Mouse (Mus musculus) adrenal gland, postnatal 36 days (tissue): ENCODE measurements around the gene Igf2bp1. TPM values are rescaled to one million over a fixed set of nuclear protein-coding genes. Genes with fewer than 3 reads are reported as not detected.
"Not testable (repeated sequence)": the region's sequence is repeated elsewhere in the genome, so short reads cannot be mapped to it uniquely, and the experiment has no call there.

Source experiments
- DNase-seq, 2 experiments: peaks; one replicate each; pipeline ENCODE4 v3.0.0; 2021; ENCODE audit warnings: mixed read lengths in 1 of 2
- total RNA-seq, 2 experiments: library from RNA; stranded (reverse); gene quantifications; 2 replicates each; pipeline ENCODE4 v1.2.3; 2021

The Igf2bp1 gene
- total RNA-seq, 2 experiments from 2014 or later = 2.1 to 4.7 TPM

DNA sequence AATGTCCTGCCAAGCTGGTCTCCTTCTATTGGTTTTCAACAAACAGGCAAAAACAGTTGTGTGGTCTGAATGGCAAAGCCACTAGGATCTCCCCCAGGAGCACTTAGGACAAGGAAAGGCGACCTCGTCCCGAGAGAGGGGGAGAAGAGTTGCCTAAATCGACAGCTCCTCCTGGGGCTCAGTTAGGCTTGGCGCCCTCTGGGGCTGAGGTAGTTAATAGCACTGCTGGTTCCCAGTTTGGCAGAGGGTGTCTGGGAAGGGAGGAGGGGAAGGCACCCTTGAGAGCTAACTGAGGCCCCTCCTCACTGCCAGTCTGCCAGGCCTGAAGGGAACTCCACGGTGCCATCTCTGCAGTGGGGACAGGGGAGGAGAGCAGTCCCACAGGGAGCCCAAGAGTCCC is 46.6 kb downstream of the Igf2bp1 start:
- peak; percentile 7 to 9 for DNase-seq

DNA sequence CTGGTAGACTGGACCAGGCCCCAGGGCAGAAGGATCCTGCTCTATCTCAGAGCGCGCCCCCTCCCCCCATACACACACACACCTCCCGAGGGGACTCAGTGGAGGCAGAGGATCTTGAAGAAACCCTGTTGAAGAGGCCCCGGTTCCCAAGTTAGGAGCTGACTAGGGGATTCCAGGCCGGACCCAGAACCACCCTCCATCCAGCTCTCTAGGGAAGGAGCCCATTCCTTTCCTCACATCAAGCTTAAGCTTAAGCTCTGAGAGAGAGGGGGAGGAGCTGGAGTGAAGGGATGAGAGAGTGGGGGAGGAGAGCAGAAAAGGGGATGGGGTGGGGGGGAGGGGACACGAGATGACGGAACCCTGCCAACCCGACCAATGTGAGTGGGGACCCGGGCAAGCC is 47.5 kb downstream of the Igf2bp1 start:
- DNase-seq = no peak

DNA sequence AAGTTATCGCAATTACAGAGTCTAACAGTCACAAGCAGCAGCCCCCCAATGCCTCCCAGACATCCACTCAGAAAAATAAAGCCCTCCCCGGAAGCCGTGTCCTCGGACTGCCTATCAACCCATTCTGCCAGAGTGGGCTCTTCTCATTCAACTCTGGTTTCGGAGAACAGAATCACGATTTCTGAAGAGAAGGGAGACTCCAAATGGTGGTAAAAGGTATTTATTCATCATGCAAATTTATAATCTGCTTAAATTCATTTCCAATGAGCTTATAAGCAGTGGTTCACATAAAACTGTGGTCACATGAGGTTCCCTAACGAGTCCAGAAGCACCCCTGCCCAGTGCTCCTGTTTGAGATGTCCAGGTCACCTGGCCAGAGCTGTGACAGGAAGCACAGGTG is 48.3 kb downstream of the Igf2bp1 start:
- no peak for DNase-seq

DNA sequence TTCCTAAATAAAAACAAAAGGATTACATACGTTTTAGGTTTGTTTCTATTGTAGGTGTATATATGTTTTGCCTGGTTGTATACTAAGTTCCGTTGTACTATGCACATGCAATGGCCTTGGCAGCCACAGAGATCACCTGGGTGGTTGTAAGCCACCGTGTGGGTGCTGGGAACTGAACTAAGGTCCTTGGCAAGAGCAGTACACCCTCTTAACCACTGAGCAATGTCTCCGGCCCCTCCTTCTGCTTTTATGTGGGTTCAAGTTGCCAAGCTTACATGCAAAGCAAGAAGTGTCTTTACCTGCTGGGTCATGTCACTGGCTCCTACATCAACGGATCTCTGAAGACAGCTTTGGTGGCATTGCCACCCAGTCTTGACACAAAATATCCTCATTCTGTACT is 52.4 kb downstream of the Igf2bp1 start:
- no peak for DNase-seq

DNA sequence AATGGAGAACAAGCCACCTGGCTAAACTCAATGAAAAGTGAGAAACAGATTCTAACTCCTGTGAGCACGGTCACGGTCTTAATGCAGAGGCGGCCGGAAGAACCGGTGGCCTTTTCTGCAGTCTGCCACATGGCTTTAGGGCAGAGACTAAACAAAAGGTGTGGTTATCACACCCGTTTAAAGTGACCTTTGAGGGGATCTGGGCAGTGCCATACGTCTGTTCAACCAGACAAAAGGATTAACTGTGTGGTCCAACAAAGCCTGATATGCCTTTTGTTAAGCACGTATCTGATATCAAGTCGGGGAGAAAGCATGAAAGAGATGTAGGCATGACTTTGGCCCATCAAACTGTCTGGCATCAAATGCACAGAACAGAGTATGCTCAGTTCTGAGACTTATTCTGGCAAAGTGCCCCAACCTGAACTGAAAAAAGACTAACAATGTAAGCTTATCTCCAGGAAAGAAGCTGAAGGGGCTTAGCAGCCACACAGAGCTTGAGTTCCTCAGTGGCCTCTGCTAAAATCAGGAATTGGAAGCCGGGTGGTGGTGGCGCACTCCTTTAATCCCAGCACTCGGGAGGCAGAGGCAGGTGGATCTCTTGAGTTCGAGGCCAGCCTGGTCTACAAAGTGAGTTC is 59.8 kb downstream of the Igf2bp1 start:
- no peak for DNase-seq

DNA sequence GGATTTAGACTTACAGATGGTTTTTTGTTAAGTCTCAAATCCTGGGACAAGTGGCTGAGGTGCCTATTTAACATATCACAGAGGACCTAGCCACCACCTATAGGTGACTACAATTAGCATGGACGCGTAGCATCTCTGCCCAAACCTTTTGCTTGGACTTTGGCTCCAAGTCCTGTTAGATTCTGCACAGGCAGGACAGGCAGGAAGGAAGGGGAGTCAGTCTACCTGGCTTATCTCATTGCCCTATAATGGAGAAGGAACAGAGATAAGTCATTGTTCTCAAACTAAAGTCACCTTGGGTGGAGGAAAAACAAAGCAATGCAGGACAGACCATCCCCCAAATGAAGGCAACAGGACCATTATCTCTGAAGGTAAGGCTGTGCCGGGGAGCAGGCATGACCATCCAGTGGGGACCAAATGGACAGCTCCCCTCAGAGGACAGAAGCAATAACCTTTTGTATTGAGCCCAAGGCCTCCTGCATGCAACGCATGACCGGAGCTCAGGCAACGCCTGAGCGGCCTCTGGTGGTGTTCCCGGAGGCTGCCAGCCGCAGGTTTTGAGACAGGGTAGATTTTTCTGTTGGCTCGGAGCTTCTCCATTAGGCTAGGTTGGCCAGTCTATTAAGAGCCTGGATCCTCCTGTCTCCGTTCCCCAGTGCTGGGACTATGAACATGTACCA is 65.8 kb downstream of the Igf2bp1 start:
- peak; percentile 46 to 51 for DNase-seq

DNA sequence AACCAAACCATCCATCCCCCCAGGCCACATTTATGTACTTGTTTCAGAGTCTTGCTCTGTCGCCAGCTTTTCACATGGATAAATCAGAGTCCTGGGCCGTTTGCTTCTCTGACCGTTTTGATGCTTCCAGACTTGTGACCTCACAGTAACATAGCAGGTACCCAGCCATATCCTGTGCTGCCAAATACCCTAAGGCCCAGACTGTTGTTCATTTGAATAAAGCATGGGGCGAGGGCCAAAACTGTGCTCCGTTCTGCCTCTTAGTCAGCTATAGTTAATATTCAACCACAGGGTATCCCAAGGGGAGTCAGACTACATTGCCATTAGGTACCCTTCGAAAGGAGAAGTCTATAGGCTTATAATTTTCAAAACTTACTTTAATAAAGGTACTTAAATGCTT is 69.3 kb downstream of the Igf2bp1 start:
- DNase-seq = no peak

DNA sequence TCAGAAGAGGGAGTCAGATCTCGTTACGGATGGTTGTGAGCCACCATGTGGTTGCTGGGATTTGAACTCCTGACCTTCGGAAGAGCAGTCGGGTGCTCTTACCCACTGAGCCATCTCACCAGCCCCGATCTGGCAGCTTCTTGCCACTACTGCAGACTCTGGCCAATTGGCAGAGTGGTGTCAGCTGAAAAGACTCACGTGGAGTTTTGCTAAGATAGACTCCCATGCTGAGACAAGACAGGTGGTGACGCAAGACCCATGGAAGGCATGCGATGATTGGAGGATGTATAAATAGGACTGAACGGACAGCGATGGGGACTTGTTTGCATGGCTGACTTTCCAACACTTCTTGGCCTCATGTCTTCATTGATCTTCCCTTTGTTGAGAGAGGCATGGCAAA is 73.6 kb downstream of the Igf2bp1 start:
- not testable (repeated sequence) for DNase-seq

DNA sequence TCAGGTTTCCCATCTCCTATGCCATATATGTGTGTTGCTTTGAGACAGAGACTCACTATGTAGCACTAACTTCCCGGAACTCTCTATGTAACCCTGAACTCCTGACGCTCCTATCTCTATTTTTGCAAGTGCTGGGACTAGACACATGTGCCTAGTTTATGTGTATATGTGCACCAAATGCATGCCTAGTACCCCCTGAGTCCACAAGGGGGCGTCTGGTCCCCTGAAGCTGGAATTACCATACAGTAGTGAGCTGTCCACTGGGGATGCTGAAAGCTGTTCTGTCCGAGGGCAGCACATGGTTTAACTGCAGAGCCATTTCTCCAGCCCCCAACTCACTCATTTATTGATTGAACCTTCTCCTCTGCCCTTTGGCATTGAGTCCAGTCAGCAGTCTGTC is 79.3 kb downstream of the Igf2bp1 start:
- DNase-seq = no peak

DNA sequence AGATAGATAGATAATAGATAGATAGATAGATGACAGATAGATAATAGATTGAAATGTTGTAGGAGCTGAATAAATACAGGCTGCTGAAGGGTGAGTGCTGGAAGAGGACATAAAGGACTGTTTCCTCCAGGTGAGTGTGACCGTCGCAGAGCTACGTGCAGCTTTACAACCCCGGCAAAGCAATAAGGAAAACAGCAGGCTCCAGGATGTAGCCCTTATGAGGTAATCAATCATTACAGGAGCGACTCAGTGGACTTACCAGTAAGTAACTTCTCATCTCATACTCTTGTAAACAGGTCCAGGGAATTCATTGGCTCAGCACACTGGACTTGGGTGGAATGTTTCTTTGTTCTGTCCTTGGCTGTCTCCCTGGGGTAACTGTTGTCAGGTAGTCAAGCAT is 79.8 kb downstream of the Igf2bp1 start:
- no peak for DNase-seq

DNA sequence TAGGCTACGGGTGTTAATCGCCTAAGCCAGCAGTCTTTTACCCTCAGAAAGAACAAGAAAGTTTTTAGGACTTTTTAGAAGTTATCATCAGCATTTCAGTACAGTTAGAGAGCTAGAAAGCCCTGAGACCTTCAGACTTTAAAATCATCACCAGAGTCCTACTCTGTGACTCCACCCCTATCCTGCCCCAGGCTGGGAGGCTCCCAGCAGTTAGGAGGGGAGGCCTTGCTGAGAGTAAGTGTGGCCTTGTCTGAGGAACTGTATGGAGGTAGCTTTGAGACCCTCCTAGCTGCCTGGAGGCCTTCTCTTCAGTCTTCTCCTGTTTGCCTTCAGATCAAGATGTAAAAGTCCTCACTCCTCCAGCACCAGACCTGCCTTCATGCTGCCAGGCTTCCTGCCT is 81.5 kb downstream of the Igf2bp1 start:
- DNase-seq = no peak

DNA sequence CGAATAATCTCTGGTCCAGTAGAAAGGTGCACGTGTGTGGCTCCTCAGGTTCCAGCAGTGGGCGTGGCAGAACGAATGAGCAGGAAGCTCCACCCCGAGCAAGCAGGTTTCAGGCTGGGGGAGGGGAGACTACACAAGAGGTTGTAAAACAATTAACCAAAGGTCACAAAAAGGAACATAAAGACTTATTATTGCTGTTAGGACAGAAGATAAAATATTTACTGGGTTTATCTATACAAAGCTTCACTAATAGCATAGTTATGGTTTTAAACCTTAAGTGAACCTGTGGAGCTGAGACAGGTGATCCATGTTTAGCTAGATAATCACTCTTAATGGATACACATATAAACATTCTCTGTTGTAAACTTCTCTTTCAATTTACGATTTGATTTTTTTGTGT is 82.3 kb downstream of the Igf2bp1 start:
- DNase-seq = not testable (repeated sequence)

DNA sequence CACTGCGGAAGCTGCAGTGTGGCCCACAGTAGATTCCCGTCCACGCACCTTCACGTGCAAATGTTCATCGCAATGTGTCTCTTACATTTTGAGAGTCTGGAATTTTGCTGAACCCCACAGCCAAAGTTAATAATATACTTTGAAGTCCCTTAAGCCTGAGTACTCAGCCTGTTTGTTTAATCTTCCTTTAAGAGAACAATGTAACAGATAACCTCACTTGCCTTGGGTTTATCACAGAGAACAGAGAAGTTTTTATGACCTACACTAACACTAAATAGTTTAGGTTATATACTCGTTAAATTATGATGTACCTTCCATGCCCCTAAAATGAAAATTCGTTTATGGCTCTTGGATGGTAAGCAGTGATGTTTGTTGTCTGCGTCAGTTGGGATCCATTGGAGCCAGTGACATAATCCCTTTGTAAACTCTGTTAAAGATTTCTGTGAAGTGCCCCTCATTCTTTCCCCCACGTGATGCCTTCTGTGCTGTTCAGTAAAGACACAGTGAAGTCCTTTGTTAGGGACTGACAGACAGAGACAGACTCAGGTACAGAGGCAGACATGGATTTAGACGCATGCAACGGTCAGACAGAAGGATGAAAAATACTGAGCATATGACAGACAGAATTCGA is 83.6 kb downstream of the Igf2bp1 start:
- no peak for DNase-seq

DNA sequence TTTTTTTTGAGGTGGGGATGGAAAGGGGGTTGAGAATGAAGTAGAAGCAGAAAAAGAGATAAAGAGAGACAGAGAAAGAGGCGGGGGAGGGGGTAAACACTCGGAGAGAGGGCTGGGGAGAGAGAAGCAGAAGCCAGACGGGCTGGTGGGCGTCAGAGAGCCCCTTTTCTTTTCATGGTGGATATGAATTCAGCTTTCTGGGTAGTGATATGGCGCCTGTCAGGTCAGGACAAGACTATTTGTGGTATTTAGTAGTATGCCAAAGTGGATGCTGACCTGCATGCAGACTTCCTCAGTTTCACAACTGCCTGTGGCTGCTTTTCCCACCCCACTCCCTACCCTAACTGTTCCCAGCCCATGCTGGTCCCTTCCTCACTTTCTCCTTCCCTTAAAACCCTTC is 89.3 kb downstream of the Igf2bp1 start:
- no peak for DNase-seq

DNA sequence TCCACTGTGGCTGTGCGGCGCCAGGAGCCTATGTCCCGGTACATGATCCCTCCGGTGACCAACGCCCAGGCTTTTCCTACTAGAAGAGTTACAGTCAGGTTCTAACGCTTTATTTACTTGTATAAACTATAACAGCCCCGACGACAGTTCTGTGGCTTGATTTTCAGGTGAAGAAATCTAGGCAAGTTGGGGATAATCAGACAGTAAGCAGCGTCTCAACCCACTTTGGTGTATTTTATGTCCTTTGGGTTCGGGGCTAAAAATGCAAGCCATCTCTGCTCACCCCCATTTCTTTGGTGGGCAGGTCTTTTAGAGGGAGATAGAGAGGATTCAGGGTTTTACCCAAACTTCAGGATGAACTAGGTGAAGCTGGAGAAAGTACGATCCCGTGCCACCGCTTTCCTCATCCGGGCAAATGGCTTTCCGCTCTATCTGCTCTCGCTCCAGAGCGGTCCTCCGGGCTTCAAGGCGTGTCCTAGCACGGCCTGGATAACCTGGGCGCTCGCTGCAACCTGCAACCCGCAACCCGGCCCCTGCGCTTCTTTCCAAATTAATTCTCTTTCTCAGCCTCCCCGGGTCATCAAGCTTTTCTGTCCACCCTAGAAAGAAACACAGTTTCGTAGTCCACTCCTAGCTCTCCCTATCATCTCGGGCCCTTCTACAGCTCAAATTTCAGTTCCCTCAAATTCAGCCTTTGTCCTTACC is 90.6 kb downstream of the Igf2bp1 start:
- no peak for DNase-seq

DNA sequence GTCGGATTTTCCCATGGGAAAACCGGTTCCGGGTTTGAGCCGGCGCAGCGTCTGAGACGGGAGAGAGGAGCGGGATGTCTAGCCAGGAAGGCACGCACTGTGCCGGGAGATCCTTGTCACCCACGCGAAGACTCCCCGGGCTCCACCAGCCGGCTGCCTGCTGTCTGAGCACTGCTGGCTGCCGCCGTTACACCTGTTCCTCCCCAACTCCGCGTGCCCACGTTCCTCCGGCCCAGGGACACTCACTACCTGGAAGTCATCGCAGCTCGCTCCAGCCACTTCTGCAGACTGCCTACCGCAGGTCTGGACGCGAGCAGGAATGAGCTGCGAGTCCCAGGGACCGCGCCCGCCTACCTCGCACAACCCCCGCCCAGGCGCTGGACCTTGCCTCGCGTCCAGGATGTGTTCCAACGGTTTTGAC is 91.2 kb downstream of the Igf2bp1 start, which contains the start of gene B4galnt2:
B4galnt2 (minus strand) TSS at position 321 of the 421 bp plus-strand sequence.
- DNase-seq = peak in 1 of 2 experiments; percentile 3

DNA sequence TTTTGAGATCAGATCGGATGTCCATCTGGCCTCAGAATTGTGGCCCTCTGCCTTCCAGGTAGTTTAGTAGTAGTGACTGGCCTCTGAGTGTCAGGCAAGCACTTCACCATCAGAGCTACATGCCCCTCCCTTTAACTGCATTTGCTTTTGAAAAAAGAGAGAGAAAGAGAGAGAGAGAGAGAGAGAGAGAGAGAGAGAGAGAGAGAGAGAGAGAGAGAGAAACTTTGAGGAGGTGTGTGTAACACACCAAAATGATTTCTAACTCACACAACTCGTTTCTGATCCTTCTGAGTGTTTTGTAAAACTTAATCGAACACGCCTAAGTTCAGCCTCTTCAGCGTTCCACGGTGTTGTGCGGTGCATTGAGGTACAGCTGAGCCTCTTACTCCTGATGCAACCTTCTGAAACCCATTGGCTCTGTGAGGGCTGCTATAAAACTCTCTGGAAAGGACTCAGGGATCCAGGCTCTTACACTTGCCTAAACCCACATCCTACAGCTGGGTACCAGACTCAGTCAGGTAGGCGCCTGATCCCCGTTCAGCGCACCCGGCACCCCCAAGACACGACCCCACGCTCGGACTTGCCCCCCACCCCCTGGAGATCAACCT is 91.7 kb downstream of the Igf2bp1 start:
- DNase-seq = no peak

DNA sequence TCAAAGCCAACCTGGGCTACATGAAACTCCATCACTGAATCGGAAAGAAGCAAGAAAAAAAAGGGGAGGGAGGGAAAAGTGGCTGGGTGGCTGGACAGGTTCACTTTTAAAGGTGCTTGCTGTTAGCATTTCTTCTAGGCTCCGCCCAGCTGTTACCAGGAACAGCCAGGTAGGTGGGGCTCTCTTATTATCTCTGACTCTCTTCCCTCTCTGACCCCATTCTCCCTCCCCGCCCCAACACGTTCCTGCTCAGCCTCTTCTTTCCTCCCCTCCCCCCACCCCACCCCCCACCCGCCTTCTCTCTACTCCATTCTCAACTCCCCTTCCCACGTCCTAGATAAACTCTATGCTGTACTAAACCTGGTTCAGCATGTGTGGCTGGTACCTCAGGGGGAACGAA is 94.2 kb downstream of the Igf2bp1 start:
- no peak for DNase-seq

DNA sequence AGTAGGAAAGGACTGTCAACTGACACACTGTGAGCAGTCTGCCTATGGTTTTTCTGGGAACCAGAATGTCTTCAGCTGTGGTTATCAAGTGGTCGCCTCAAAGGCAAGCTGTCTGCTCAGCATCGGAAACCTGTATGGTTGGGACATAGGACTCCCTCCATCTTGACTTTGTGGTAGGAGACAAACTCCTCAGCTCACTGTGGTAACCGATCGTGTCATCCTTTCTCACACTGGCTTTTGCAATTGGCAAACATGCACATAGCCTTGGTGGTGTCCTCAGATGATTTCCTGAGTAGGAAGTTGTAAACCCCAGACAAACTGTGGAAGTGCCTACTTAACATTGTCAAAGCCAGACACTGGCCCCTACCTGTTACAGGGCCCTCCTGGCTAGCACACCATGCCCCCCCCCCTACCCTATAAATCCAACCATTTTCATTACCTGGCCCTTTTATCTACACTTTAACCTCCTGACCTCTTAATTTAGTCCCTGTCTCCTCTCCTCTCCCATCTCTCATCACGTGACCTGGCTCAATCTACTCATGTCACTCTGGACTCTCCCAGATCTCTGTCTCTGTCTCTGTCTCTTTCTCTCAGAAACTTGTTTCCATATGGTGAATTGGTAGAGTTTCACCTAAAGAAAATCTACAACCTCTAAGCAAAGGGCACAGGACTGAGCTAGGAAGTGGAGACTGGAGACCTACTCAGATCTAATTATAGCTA is 97.8 kb downstream of the Igf2bp1 start:
- DNase-seq = no peak
